Mouse (Mus musculus): Measurements from ENCODE around the gene Olfr781.
"Not testable (repeated sequence)": the region's sequence is repeated elsewhere in the genome, so short reads cannot be mapped to it uniquely, and the experiment has no call there.

The Olfr781 gene

GRCm38 (mm10) chr10:129328554-129328953, at the start of gene Olfr781:
Gene Olfr781 (plus strand): TSS chr10:129328854.
- DNase-seq (ENCODE audit: inconsistent age in 2 of 2, low spot score in 1 of 2) = peak in 1 of 2 experiments; percentile 15

GRCm38 (mm10) chr10:129312973-129313372, 15.7 kb upstream of the Olfr781 start:
- not testable (repeated sequence) for DNase-seq (ENCODE audit: inconsistent age in 2 of 2, low spot score in 1 of 2)

GRCm38 (mm10) chr10:129313521-129313920, 15.1 kb upstream of the Olfr781 start:
- DNase-seq (ENCODE audit: inconsistent age in 2 of 2, low spot score in 1 of 2) = not testable (repeated sequence)

GRCm38 (mm10) chr10:129317817-129318216, 10.8 kb upstream of the Olfr781 start, which contains the start of gene Olfr780:
Gene Olfr780 (plus strand): TSS chr10:129318117.
- DNase-seq (ENCODE audit: inconsistent age in 2 of 2, low spot score in 1 of 2) = no peak

- no peak for DNase-seq (ENCODE audit: inconsistent age in 2 of 2, low spot score in 1 of 2)
These were observed 19.9 kb downstream of the Olfr781 start, which contains the start of gene Olfr782 for GRCm38 (mm10) chr10:129348550-129348949. Gene Olfr782 (plus strand): TSS chr10:129348850.

- DNase-seq (ENCODE audit: inconsistent age in 2 of 2, low spot score in 1 of 2) = not testable (repeated sequence)
These were observed 23.8 kb downstream of the Olfr781 start for GRCm38 (mm10) chr10:129352475-129352874.

GRCm38 (mm10) chr10:129356496-129356895, 27.8 kb downstream of the Olfr781 start:
- not testable (repeated sequence) for DNase-seq (ENCODE audit: inconsistent age in 2 of 2, low spot score in 1 of 2)

- no peak for DNase-seq (ENCODE audit: inconsistent age in 2 of 2, low spot score in 1 of 2)
These were observed 28.7 kb downstream of the Olfr781 start for GRCm38 (mm10) chr10:129357307-129357706.

- DNase-seq (ENCODE audit: inconsistent age in 2 of 2, low spot score in 1 of 2) = not testable (repeated sequence)
These were observed 45.4 kb downstream of the Olfr781 start for GRCm38 (mm10) chr10:129374051-129374450.

Measured in adrenal gland, adult (tissue).